Mouse (Mus musculus) embryonic facial prominence, embryonic 12.5 days (tissue): Measurements from ENCODE around the gene Slc35a2. TPM values are rescaled to one million over a fixed set of nuclear protein-coding genes. Genes with fewer than 3 reads are reported as not detected.
A peak's percentile ranks its signal among the peaks of the same experiment; 100 is the strongest.
"Not testable (repeated sequence)": the region's sequence is repeated elsewhere in the genome, so short reads cannot be mapped to it uniquely, and the experiment has no call there.

ENCODE experiments used
- ATAC-seq: fragments of 200-750 bp; cut with Nextera tagmentation; 2 replicates; pipeline ENCODE4 v1.8.0; 2017; ENCODE audit not compliant: insufficient number of reproducible peaks, insufficient read depth, low FRiP score, low TSS enrichment
- H3K27ac ChIP-seq: fragments of 300-500 bp; sonication (generic); 2 replicates; pipeline ENCODE4 v1.5.1; 2016; ENCODE audit warnings: mild to moderate bottlenecking
- H3K27me3 ChIP-seq: fragments of 300-500 bp; sonication (generic); 2 replicates; pipeline ENCODE4 v1.6.1; 2016; ENCODE audit warnings: mild to moderate bottlenecking, moderate library complexity
- H3K36me3 ChIP-seq: fragments of 300-500 bp; sonication (generic); 2 replicates; pipeline ENCODE4 v1.6.1; 2016; ENCODE audit warnings: mild to moderate bottlenecking
- H3K4me1 ChIP-seq: fragments of 300-500 bp; sonication (generic); 2 replicates; pipeline ENCODE4 v1.6.1; 2016
- H3K4me2 ChIP-seq: fragments of 300-500 bp; sonication (generic); replicated peaks from 2 replicates; pipeline ENCODE4 v1.6.1; 2016; ENCODE audit warnings: mild to moderate bottlenecking, moderate library complexity
- H3K4me3 ChIP-seq: fragments of 300-500 bp; sonication (generic); 2 replicates; pipeline ENCODE4 v1.5.1; 2016; ENCODE audit warnings: mild to moderate bottlenecking
- H3K9ac ChIP-seq: fragments of 300-500 bp; sonication (generic); 2 replicates; pipeline ENCODE4 v1.6.1; 2016; ENCODE audit warnings: mild to moderate bottlenecking, moderate library complexity
- H3K9me3 ChIP-seq: fragments of 300-500 bp; sonication (generic); 2 replicates; pipeline ENCODE4 v1.6.1; 2016; ENCODE audit warnings: mild to moderate bottlenecking, moderate library complexity
- WGBS: fragments of 180-500 bp; shearing (Covaris S2); methylation state at CpG from one replicate; pipeline ENCODE4 v1.1.7; 2016; 5-methylcytosine and 5-hydroxymethylcytosine counted together
- polyA plus RNA-seq: library from polyadenylated mRNA; unstranded; fragments of >200 nt; fragmentation: Nextera tagmentation; extraction: Ambion mirVana; gene quantifications from 2 replicates; pipeline ENCODE4 v1.2.1, GENCODE M21; 2016

Gene Slc35a2
- polyA plus RNA-seq, 1 experiment from 2014 or later, result 30.4 TPM

DNA sequence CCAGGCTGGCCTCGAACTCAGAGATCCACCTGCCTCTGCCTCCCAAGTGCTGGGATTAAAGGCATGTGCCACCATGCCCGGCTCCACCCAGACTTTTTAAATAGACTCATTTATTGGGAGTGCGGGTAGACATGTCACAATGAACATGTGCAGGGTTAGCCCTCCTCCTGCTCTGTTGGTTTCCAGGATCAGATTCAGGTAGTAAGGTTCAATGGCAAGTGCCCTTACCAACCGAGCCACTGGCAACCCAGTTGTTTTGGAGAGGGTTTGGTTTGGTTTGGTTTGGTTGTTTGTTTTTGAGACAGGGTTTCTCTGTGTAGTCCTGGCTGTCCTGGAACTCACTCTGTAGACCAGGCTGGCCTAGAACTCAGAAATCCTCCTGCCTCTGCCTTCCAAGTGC is 25.4 kb downstream of the Slc35a2 start, which contains the start of gene Gm10490:
TSS of gene Gm10490 (plus strand) at position 301 of the 400 bp plus-strand sequence.
- H3K9ac ChIP-seq, ATAC-seq, H3K9me3 ChIP-seq, H3K36me3 ChIP-seq, H3K4me1 ChIP-seq, H3K27me3 ChIP-seq, H3K27ac ChIP-seq, H3K4me2 ChIP-seq, H3K4me3 ChIP-seq: not testable (repeated sequence)
- 90% methylated on average over 4 of the region's 4 CpGs for WGBS

DNA sequence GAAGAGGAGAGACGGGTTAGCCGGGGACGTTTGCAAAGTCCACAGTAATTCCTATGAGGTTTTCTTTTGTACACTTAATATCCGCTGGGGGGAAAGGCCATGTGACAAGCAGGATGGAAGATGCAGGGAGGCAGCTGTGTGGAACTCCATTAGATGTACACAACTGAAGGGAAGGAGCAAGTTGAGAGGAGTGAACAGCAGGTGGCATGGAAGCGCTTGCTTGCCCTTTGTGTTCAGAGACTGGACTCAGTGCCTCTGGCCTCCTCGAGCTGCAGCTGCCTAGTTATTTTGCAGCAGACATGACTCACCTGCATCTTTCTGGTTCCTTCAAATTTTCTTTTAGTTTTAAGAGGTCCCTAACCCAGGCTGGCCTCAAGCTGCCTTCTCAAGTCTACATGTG is 26.6 kb downstream of the Slc35a2 start:
- Histone ChIP-seq H3K9ac (no peak overlapping the region), H3K27ac (no peak overlapping the region), H3K4me1 (no peaks in the 10 kb centered on the region), H3K4me3 (no peak overlapping the region), H3K36me3 (peaks cover 4% of the 10 kb centered on the region), H3K27me3 (no peaks in the 10 kb centered on the region), H3K4me2 (no peak overlapping the region), H3K9me3 (no peaks in the 10 kb centered on the region)
- no peak for ATAC-seq
- WGBS, result 49% methylated on average over 6 of the region's 6 CpGs

DNA sequence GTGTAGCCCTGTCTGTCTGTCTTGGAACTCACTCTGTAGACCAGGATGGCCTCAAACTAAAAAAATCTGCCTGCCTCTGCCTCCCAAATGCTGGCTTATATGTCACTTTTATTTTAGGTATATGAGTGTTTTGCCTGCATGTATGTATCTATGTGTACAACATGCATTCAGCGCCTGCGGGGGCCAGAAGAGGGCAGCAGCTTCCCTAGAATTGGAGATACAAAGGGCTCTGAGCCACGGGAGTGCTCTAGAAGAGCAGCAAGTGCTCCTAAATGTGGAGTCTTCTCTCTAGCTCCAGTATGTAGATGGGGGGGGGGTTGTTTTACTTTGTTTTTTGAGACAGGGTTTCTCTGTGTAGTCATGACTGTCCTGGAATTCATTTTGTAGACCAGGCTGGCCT is 31.8 kb downstream of the Slc35a2 start:
- H3K36me3 ChIP-seq, H3K9me3 ChIP-seq, H3K4me2 ChIP-seq, H3K9ac ChIP-seq, H3K27ac ChIP-seq, H3K4me1 ChIP-seq, ATAC-seq, H3K4me3 ChIP-seq: not testable (repeated sequence)
- 22% methylated on average over 3 of the region's 3 CpGs for WGBS
- H3K27me3 ChIP-seq, result peaks cover 17% of the 10 kb centered on the region

DNA sequence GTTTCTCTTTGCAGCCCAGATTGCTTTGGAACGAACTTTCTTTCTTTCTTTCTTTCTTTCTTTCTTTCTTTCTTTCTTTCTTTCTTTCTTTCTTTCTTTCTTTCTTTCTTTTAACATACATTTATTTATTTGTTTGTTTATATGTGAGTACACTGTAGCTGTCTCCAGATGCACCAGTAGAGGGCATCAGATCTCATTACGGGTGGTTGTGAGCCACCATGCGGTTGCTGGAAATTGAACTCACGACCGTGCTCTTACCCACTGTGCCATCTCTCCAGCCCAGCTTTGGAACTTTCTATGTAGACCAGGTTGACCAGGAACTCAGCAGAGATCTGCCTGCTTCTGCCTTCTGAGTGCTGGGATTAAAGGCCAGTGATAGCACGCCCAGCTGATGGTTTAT is 34.1 kb downstream of the Slc35a2 start:
- H3K9me3 ChIP-seq, H3K36me3 ChIP-seq, H3K4me1 ChIP-seq, H3K4me2 ChIP-seq, ATAC-seq, H3K4me3 ChIP-seq, H3K27ac ChIP-seq, H3K9ac ChIP-seq: not testable (repeated sequence)
- H3K27me3 ChIP-seq, result peaks cover 38% of the 10 kb centered on the region
- 70% methylated on average over 6 of the region's 6 CpGs for WGBS

DNA sequence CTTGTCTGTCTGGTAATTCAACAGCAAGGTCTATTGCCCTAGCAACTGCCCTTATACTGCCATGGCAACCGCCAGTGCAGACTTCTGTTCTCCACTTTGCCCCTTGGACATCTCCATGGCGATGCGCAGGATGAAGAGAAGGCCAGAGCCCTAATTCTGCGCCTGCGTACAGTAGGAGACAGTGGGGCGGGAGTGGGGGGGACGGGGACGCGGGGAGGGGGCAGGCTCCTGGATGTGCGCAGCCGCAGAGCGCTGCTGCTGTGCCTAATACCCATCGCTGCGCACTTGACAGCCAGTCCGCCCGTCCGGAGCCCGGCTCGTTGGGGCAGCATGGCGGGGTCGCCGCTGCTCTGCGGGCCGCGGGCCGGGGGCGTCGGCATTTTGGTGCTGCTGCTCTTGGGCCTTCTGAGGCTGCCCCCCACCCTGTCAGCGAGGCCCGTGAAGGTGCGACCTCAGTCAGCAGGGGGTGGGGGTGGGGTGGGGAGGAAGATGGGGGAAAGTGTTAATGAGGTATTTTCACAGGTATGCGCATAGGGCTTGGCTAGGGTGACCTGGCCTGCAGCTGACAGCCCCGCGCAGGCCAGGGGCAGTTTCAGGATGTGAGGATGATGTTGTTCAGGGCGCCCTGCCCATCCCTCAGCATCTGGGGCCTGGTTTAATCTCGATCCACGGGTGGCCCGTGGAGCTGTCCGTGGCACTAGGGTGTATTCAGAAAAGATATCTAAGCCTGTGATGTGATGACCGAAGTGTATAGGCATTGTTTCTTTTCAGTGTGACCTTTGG is 36.0 kb downstream of the Slc35a2 start, which contains the start of gene Pcsk1n:
TSS of gene Pcsk1n (plus strand) at position 222 of the 783 bp plus-strand sequence.
- Histone ChIP-seq H3K4me3 (peak within 1 kb of the TSS; percentile 25), H3K4me1 (no peaks in the 10 kb centered on the region), H3K27me3 (peaks cover 49% of the 10 kb centered on the region), H3K36me3 (no peaks in the 10 kb centered on the region), H3K27ac (no peak within 1 kb of the TSS), H3K4me2 (peak within 1 kb of the TSS; percentile 50), H3K9ac (no peak within 1 kb of the TSS; the same call in 1 of the 2 replicates), H3K9me3 (no peaks in the 10 kb centered on the region)
- peak; percentile 65; the same call in 1 of the 2 replicates for ATAC-seq
- WGBS, result 11% methylated on average over 39 of the region's 40 CpGs

DNA sequence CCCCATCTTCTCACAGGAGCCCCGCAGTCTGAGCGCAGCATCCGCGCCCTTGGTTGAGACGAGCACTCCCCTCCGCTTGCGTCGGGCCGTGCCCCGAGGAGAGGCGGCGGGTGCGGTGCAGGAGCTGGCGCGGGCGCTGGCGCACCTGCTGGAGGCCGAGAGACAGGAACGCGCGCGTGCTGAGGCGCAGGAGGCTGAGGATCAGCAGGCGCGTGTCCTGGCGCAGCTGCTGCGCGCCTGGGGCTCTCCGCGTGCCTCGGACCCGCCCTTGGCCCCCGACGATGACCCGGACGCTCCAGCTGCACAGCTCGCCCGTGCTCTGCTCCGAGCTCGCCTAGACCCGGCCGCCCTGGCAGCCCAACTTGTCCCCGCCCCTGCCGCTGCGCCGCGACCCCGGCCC is 38.2 kb downstream of the Slc35a2 start:
- no peak for ATAC-seq
- WGBS, result 15% methylated on average over 48 of the region's 48 CpGs
- no peaks in the 10 kb centered on the region for H3K36me3 ChIP-seq
- peak overlapping the region; percentile 21 for H3K4me3 ChIP-seq
- H3K4me2 ChIP-seq, result peak overlapping the region; percentile 36
- no peak overlapping the region for H3K27ac ChIP-seq
- H3K9me3 ChIP-seq, result no peaks in the 10 kb centered on the region
- H3K4me1 ChIP-seq, result no peaks in the 10 kb centered on the region
- H3K27me3 ChIP-seq, result peaks cover 64% of the 10 kb centered on the region
- H3K9ac ChIP-seq, result no peak overlapping the region

DNA sequence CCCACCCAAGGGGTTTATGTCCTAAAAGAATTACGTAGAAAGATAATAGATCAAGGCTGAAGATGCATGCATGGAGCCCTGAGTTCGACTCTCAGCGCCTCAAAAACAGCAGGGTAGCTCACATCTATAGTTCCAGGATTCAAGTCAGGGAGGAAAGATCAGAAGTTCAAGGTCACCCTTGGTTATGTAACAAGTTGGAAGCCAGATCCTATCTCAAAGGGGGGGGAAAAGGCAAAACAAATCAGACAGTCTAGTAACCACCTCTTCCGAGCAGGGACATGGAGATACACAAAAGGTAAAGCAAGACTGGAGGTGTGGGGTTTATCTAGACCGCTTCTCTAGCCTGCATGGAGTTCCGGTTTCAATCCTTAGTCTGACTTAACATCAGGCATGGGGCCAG is 42.4 kb downstream of the Slc35a2 start:
- H3K9ac ChIP-seq, result no peak overlapping the region
- H3K27me3 ChIP-seq, result peaks cover 59% of the 10 kb centered on the region
- no peak overlapping the region for H3K4me2 ChIP-seq
- no peak for ATAC-seq
- WGBS, result 75% methylated on average over 6 of the region's 6 CpGs
- H3K36me3 ChIP-seq, result peaks cover 8% of the 10 kb centered on the region; the same call in 1 of the 2 replicates
- no peaks in the 10 kb centered on the region for H3K4me1 ChIP-seq
- H3K27ac ChIP-seq, result no peak overlapping the region
- H3K4me3 ChIP-seq, result no peak overlapping the region
- H3K9me3 ChIP-seq, result peaks cover 3% of the 10 kb centered on the region; the same call in 1 of the 2 replicates

DNA sequence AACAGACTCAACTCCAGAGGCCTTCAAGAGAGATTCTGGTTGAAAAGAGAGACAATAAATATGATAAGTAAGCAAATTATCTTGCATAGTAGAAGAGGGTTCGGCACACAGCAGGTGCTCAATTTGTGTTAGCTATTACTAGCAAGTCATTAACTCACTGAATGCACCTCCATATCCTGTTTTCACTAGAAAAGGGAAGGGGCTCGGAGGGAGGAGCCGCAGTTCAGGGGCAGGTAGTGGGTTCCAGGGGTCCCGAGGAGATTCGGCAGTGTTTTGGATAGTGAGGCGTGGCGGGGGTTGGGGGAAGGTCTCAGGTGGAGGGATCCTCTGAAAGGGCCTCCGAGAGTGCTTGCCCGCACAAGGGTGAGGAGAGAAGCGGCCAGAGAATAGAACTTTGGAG is 43.3 kb downstream of the Slc35a2 start:
- Histone ChIP-seq H3K4me2 (no peak overlapping the region), H3K9me3 (peaks cover 3% of the 10 kb centered on the region; the same call in 1 of the 2 replicates), H3K36me3 (peaks cover 12% of the 10 kb centered on the region; the same call in 1 of the 2 replicates), H3K27ac (no peak overlapping the region), H3K27me3 (peaks cover 52% of the 10 kb centered on the region), H3K4me3 (no peak overlapping the region), H3K9ac (no peak overlapping the region), H3K4me1 (no peaks in the 10 kb centered on the region)
- 37% methylated on average over 10 of the region's 10 CpGs for WGBS
- ATAC-seq, result no peak

DNA sequence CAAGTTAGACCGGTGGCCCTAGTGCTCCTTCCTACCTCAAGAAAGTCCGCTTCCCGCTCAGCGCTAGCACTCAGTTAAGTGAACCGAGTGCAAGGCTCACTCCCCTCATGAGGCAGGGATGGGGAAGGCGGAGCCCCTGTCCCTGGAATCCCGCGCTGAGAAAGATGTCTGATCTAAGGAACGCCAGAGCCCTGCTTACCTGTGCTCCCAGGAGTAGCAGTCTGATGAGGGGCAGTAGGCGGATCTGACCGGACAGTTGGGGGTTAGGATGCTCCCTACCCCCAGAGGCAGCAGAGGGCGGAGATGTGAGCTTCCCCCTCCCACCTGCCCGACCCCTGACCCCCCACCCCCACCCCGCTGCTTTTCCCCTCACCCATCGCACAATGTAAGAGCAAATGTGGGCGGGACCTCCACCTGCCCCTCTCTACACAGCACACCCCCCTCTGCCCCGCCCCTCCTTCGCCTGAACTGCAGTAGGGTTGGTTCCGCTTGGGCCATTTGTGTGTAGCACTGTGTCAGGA is 44.5 kb downstream of the Slc35a2 start, which contains the start of gene Eras:
TSS of gene Eras (minus strand) at position 338 of the 521 bp plus-strand sequence.
- Histone ChIP-seq H3K36me3 (peaks cover 16% of the 10 kb centered on the region; the same call in 1 of the 2 replicates), H3K4me3 (no peak within 1 kb of the TSS), H3K9ac (no peak within 1 kb of the TSS), H3K9me3 (peaks cover 3% of the 10 kb centered on the region; the same call in 1 of the 2 replicates), H3K4me2 (no peak within 1 kb of the TSS), H3K27ac (no peak within 1 kb of the TSS), H3K27me3 (peaks cover 40% of the 10 kb centered on the region), H3K4me1 (no peaks in the 10 kb centered on the region)
- 17% methylated on average over 19 of the region's 19 CpGs for whole genome bisulfite sequencing
- no peak for ATAC-seq

DNA sequence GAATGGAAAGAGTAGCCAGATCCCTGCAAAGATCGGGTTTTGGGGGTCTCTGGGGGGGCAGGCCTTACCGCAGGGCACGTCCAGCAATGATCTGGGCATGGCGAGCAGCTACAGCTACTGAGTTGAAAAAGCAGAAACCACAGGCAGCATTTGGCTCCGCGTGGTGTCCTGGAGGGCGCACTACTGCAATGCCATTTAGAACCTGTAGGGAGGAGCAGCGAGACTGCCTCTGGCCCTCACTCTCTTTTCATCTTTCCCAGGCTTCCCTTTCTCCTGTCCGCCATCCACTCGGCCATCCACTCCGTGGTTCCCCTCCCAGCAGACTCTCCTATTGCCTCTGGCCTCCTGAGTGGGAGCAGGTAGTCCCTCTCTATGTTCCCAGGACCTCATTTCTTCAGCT is 53.0 kb downstream of the Slc35a2 start:
- Histone ChIP-seq H3K27ac (no peak overlapping the region), H3K36me3 (peaks cover 40% of the 10 kb centered on the region), H3K9me3 (no peaks in the 10 kb centered on the region), H3K27me3 (no peaks in the 10 kb centered on the region), H3K4me2 (no peak overlapping the region), H3K4me1 (no peaks in the 10 kb centered on the region), H3K9ac (no peak overlapping the region), H3K4me3 (no peak overlapping the region)
- ATAC-seq, result no peak
- WGBS, result 54% methylated on average over 11 of the region's 11 CpGs

DNA sequence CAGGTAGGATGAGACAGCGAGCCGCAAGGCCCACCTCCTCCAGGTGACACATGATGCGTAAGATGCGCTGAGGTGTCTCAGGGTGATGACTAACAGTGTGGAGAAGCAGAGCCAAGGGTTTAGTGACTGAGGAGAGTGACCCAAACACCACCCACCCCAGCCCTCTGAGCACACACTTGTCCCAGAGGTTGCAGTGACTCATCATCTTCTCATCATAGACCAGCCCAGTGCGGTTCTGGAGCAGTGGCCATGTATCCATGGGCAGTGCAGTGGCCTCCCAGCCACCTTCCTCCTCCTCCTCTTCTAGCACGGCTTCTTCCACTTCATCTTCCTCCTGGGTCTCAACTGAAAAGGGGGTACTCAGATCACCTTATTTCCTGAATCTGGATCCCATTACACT is 53.8 kb downstream of the Slc35a2 start:
- Histone ChIP-seq H3K9ac (no peak overlapping the region), H3K4me1 (no peaks in the 10 kb centered on the region), H3K4me2 (no peak overlapping the region), H3K36me3 (peaks cover 42% of the 10 kb centered on the region), H3K27ac (no peak overlapping the region), H3K9me3 (no peaks in the 10 kb centered on the region), H3K4me3 (no peak overlapping the region), H3K27me3 (no peaks in the 10 kb centered on the region)
- ATAC-seq, result no peak
- 86% methylated on average over 6 of the region's 6 CpGs for WGBS
